Mouse (Mus musculus) limb, embryonic 11.5 days (tissue): ENCODE data around the gene Srp72. TPM values are rescaled to one million over a fixed set of nuclear protein-coding genes. Genes with fewer than 3 reads are reported as not detected.

Source experiments
- ATAC-seq: fragments of 200-750 bp; cut with Nextera tagmentation; 2 replicates; pipeline ENCODE4 v1.8.0; 2017; ENCODE audit warnings: low read depth; ENCODE audit not compliant: insufficient number of reproducible peaks, low FRiP score, low TSS enrichment
- DNase-seq: peaks from one replicate; pipeline ENCODE4 v3.0.0-alpha.2; 2015; ENCODE audit warnings: low spot score
- H3K27ac ChIP-seq: fragments of 300-500 bp; sonication (generic); replicated peaks from 2 replicates; pipeline ENCODE4 v1.5.1; 2014; ENCODE audit warnings: low read depth, mild to moderate bottlenecking, low read length
- H3K27me3 ChIP-seq: fragments of 300-500 bp; sonication (generic); 2 replicates; pipeline ENCODE4 v1.6.1; 2014; ENCODE audit warnings: mild to moderate bottlenecking, low read length, mixed read lengths; ENCODE audit not compliant: control insufficient read depth, insufficient read depth
- H3K36me3 ChIP-seq: fragments of 300-500 bp; sonication (generic); 2 replicates; pipeline ENCODE4 v1.6.1; 2014; ENCODE audit warnings: mild to moderate bottlenecking, low read length, moderate library complexity, mixed read lengths; ENCODE audit not compliant: control insufficient read depth, insufficient read depth
- H3K4me1 ChIP-seq: fragments of 300-500 bp; sonication (generic); 2 replicates; pipeline ENCODE4 v1.6.1; 2014; ENCODE audit warnings: low read length, mixed read lengths; ENCODE audit not compliant: control insufficient read depth, insufficient read depth
- H3K4me2 ChIP-seq: fragments of 300-500 bp; sonication (generic); 2 replicates; pipeline ENCODE4 v1.6.1; 2014; ENCODE audit warnings: low read depth, mild to moderate bottlenecking, moderate library complexity; ENCODE audit not compliant: severe bottlenecking
- H3K4me3 ChIP-seq: fragments of 300-500 bp; sonication (generic); 2 replicates; pipeline ENCODE4 v1.5.1; 2014; ENCODE audit warnings: low read depth, low read length
- H3K9ac ChIP-seq: fragments of 300-500 bp; sonication (generic); 2 replicates; pipeline ENCODE4 v1.6.1; 2014; ENCODE audit warnings: mild to moderate bottlenecking, low read length
- H3K9me3 ChIP-seq: fragments of 300-500 bp; sonication (generic); 2 replicates; pipeline ENCODE4 v1.6.1; 2016; ENCODE audit warnings: low read length; ENCODE audit not compliant: control insufficient read depth
- WGBS: fragments of 180-500 bp; shearing (Covaris S2); extraction: QIAGEN DNeasy Blood & Tissue Kit; methylation state at CpG from one replicate; pipeline ENCODE4 v1.1.7; 2014; 5-methylcytosine and 5-hydroxymethylcytosine counted together
- polyA plus RNA-seq: library from polyadenylated mRNA; unstranded; fragments of >200 nt; fragmentation: Nextera tagmentation; extraction: Ambion mirVana; gene quantifications from 2 replicates; pipeline ENCODE4 v1.2.1, GENCODE M21; 2014

Gene Srp72
- polyA plus RNA-seq, 1 experiment from 2014 or later = 88.6 TPM

DNA sequence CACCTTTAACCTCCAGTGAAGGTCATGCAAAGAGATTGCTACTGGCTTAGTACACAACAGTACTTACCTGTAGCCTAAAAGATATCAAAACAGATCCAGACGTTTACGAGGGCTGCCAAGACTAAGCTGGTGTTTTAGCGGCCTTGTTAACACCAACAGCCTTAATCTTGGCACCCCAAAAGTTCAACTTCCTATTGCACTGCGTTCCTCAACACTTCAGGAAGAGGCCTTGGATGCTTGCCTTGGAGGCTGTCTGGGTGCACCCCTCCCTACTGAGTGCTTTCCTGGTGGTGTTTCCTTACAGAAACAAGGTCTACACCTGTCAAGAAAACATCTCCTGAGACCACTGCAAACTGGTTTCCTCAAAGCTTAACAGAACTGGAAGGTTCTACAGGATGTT is 27.3 kb upstream of the Srp72 start:
- H3K36me3 ChIP-seq = no peaks in the 10 kb centered on the region; the same call in 1 of the 2 replicates
- H3K4me3 ChIP-seq = no peak overlapping the region
- H3K4me2 ChIP-seq = no peak overlapping the region
- DNase-seq (no peak), ATAC-seq (no peak)
- no peaks in the 10 kb centered on the region for H3K27me3 ChIP-seq
- no peaks in the 10 kb centered on the region for H3K9me3 ChIP-seq
- peaks cover 5% of the 10 kb centered on the region; the same call in 1 of the 2 replicates for H3K4me1 ChIP-seq
- H3K27ac ChIP-seq = no peak overlapping the region
- WGBS = 82% methylated on average over 4 of the region's 4 CpGs
- no peak overlapping the region for H3K9ac ChIP-seq

DNA sequence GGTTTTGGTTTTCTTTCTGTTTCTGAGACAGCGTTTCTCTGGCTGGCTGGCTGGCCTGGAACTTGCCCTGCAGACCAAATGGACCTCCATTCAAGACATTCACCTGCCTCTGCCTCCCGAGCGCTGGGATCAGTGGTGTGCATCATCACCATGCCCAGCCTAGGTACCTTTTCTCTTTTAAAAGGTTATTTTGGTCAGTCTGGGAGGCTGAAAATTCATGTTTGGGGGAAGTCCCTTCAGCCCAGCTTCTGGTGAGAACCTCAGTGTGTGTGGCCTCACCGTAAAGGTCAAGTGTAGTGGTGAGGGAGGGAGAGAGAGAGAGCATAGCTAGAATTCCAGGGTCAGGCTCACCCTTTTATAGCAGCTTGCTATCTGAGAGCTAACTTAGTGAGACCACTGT is 26.7 kb upstream of the Srp72 start:
- Histone ChIP-seq H3K27ac (no peak overlapping the region), H3K4me2 (no peak overlapping the region), H3K9me3 (no peaks in the 10 kb centered on the region), H3K4me3 (no peak overlapping the region), H3K4me1 (peaks cover 5% of the 10 kb centered on the region; the same call in 1 of the 2 replicates), H3K9ac (no peak overlapping the region), H3K36me3 (no peaks in the 10 kb centered on the region; the same call in 1 of the 2 replicates), H3K27me3 (no peaks in the 10 kb centered on the region)
- DNase-seq (no peak), ATAC-seq (no peak)
- WGBS = 98% methylated on average over 4 of the region's 4 CpGs

DNA sequence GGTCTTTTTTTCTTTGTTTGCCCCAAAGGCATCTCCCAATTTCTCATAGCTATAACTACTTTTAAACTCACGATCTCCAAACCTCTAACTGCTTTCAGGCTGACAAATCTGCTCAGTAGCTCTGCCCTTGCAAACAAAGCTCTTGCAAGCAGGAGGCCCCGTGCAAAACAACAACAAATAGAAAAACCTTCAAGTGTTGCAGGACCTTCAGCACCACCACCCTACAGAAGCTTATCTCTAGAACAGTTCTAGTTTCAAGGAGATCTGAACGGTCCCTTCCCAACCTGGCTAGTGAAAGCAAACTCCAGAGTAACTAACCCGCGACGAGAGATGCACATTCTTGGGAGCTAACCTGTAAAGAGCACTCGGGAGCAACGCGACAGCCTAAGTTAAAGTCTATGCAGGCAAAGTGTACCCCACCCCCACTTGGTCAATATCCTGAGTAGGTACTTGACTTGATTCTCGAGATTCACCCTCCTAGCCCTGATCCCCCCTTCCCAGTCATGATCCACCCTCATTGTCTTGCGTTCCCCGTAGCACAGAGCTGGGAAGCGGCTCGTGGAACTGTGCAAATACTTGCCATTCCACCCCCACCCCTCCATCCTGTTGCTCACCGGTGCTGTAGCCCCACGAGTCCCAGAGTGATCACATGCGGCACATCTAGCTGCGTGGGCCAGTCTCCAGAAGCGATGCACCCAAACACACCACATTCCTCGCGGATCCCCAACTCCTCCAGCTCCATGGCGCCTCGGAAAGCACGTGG is 24.0 kb upstream of the Srp72 start:
- peak overlapping the region; percentile 35 for H3K9ac ChIP-seq
- H3K27me3 ChIP-seq = no peaks in the 10 kb centered on the region
- ATAC-seq (no peak; the same call in 1 of the 2 replicates), DNase-seq (no peak)
- peak overlapping the region; percentile 48 for H3K4me2 ChIP-seq
- peaks cover 2% of the 10 kb centered on the region; the same call in 1 of the 2 replicates for H3K36me3 ChIP-seq
- no peaks in the 10 kb centered on the region for H3K9me3 ChIP-seq
- H3K4me3 ChIP-seq = peak overlapping the region; percentile 67
- 0 out of 2 replicates have a peak overlapping the region, but pooled peaks have one; percentile 10 for H3K27ac ChIP-seq
- WGBS = 1% methylated on average over 24 of the region's 24 CpGs
- peaks cover 5% of the 10 kb centered on the region; the same call in 1 of the 2 replicates for H3K4me1 ChIP-seq

DNA sequence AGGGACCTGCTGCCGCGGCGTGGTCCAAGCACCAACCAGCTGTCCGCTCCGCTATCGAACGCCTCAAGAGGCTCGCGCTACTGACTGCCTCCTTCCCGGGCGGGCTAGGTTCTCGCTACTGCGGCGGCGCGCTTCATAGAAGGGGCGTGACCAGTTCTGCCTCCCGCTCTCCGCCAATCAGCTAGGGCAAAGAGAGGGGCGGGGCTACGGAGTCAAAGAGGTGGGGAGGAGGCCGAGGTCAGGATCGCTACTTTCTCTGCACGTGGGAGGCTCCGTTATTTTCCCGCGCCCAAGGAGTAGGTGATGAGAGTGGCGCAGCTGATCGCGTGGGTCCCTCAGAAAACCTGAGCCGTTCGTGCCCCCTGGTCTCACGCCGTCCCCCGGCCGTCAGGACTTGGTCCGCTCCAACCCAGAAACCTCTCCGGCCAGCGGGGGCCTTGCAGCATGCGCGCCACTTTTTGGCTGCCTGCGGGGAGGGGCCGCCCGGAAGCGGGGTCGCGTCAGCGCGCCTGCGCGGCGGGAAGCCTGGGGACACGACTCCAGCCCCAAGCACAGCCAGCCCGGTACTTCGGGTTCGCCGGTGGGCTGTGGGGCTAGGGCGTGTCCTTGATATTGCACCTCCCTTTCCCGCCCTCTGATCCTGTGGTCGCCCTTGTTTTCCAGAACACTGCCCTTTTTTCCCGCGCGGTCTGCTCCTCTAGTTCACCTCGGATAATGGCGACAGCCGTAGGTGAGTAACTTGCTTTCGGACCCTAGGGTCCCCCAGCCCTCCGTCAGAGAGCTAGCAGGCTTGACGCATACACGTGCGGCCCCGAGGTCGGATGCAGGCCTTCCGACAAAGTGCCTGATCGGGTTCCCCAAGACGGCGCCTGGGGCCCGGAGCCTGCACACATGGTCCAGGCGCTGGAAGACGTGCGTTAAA is 23.1 kb upstream of the Srp72 start, which contains the start of the genes Paics and Ppat:
TSS of gene Paics (plus strand) at position 202 of the 922 bp plus-strand sequence.
TSS of gene Ppat (minus strand) at position 473 of the 922 bp plus-strand sequence.
- peaks cover 2% of the 10 kb centered on the region for H3K36me3 ChIP-seq
- H3K27ac ChIP-seq = peak within 1 kb of the TSS; percentile 57
- H3K27me3 ChIP-seq = no peaks in the 10 kb centered on the region
- peaks cover 5% of the 10 kb centered on the region; the same call in 1 of the 2 replicates for H3K4me1 ChIP-seq
- ATAC-seq = peak; percentile 97
- peak within 1 kb of the TSS; percentile 67 for H3K4me3 ChIP-seq
- WGBS = under 1% methylated on average over 81 of the region's 81 CpGs
- H3K9ac ChIP-seq = peak within 1 kb of the TSS; percentile 71
- peak within 1 kb of the TSS; percentile 48 for H3K4me2 ChIP-seq
- H3K9me3 ChIP-seq = no peaks in the 10 kb centered on the region
- peak; percentile 98 for DNase-seq

DNA sequence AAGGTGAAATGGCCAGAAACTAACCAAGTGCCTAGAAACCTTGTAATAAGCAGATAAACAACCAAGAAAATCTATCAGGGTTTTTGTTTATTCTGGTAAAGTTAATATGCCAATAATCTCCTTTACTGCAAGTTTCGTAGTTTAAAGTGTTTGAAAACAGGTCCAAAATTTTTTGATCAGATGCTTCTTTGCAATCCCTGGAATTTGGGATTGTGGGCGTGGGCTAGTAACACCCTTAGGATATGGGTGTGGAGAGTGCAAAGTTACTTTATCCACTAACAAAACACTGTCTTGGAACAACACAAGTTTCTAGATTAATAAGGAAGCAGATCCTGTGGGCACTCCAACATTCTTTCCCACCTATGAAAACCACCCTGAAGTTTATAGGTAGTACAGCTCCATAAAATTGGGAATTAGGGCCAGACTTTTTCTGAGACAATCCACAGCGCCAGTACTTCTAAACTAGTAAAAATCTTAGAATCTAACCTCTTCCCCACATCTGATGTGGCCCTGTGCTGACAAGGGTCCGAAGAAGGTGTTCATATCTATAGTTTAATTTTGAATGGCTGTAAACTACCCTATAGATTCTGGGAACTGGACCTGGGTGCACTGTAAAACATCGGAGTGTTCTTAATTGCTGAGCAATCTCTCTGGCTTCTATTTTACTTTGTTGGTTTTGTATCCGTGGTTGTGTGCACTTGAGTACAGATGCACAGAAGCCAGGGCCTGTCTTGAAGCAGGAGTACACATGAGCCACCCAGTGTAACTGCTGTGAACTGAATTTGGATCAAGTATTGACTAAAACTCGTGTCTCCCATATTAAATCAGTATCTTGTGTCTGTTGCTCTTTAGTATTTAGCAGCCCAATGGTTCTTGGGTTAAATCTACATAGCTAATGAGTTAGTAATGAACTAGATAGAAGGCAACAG is 22.1 kb upstream of the Srp72 start:
- H3K27ac ChIP-seq = peak overlapping the region; percentile 57
- H3K27me3 ChIP-seq = no peaks in the 10 kb centered on the region
- H3K4me1 ChIP-seq = peaks cover 5% of the 10 kb centered on the region; the same call in 1 of the 2 replicates
- H3K36me3 ChIP-seq = peaks cover 10% of the 10 kb centered on the region
- WGBS = 14% methylated on average over 7 of the region's 7 CpGs
- H3K9me3 ChIP-seq = no peaks in the 10 kb centered on the region
- no peak for DNase-seq
- no peak for ATAC-seq
- H3K9ac ChIP-seq = peak overlapping the region; percentile 71
- peak overlapping the region; percentile 67 for H3K4me3 ChIP-seq
- H3K4me2 ChIP-seq = peak overlapping the region; percentile 48

DNA sequence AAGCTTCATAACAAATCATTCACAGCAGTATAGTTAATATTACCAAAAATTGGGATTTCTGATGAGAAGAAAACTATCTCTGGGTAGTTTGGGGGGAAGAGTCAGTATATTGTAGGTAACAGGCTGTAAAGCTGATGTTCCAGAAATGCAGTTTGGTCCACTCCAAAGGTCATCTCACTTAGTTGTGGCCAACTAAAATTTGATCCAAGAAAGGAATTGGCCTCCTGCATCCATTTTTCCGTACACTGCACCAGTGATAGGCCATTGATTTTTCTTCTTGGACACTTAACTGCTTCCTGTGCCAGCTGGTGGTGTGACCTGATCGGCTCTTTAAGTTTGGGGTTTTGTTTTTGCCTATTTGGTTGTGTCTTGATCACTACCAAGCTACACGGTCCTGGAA is 20.7 kb upstream of the Srp72 start:
- Histone ChIP-seq H3K27ac (no peak overlapping the region), H3K4me2 (no peak overlapping the region), H3K4me3 (no peak overlapping the region), H3K36me3 (peaks cover 14% of the 10 kb centered on the region), H3K27me3 (no peaks in the 10 kb centered on the region), H3K4me1 (peaks cover 5% of the 10 kb centered on the region; the same call in 1 of the 2 replicates), H3K9ac (no peak overlapping the region), H3K9me3 (no peaks in the 10 kb centered on the region)
- no peak for DNase-seq
- 81% methylated on average over 3 of the region's 3 CpGs for WGBS
- ATAC-seq = no peak

DNA sequence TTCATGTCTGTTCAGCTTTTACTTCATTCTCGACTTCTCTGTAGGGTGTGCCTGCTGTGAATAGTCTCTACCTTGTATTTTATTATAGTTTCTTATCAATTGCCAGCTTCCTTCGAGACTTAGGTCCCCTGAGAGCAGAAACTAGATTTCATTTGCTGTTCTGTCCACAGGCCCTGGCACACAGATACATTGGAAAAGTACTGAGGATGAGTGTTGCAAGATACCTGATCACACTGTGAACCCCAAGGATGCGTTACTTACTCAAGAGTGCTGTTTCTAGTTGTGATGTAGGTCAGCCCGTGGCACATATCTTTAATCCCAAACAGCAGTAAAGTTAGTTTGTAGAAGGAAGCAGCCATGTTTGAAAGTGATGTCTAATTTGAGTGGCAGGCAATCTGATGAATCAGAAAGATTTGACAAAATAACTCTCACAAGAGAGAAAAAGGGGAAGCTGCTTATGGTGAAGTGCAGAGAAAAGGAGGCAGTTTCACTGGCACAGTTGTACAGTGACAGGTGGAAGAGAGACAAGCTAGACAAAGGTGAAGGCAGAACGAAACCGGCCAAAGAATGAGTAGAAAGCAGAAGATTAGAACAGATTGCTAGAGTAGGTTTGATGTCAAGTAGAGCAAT is 20.1 kb upstream of the Srp72 start:
- no peak overlapping the region for H3K27ac ChIP-seq
- H3K4me1 ChIP-seq = peaks cover 5% of the 10 kb centered on the region; the same call in 1 of the 2 replicates
- WGBS = 83% methylated on average over 6 of the region's 6 CpGs
- H3K9ac ChIP-seq = no peak overlapping the region
- ATAC-seq (no peak), DNase-seq (no peak)
- H3K27me3 ChIP-seq = no peaks in the 10 kb centered on the region
- H3K9me3 ChIP-seq = no peaks in the 10 kb centered on the region
- H3K4me2 ChIP-seq = no peak overlapping the region
- no peak overlapping the region for H3K4me3 ChIP-seq
- H3K36me3 ChIP-seq = peaks cover 17% of the 10 kb centered on the region
